Mouse (Mus musculus): ENCODE measurements around the gene Ascc1.
A peak's percentile ranks its signal among the peaks of the same experiment; 100 is the strongest.

GRCm38 (mm10) chr10:60003213-60003752, 678 bp downstream of the Ascc1 start:
- TF ChIP-seq CTCF (IDR thresholded peaks at IDR 0.05; ENCODE audit: low read depth) (peak; percentile 12; the same call in 1 of the 2 replicates), EP300 (IDR thresholded peaks at IDR 0.05; ENCODE audit: low read depth) (no peak)

Measured in liver, postnatal 0 days (tissue).